Mouse (Mus musculus): Measurements from ENCODE around the gene Clip2. TPM values are rescaled to one million over a fixed set of nuclear protein-coding genes. Genes with fewer than 3 reads are reported as not detected.

Gene Clip2
- polyA plus RNA-seq, 1 experiment from 2014 or later = 14.4 TPM

GRCm38 (mm10) chr5:134568964-134569491 lies 16.8 kb upstream of the Clip2 start:
- Histone ChIP-seq H3K27ac (ENCODE audit: low read depth, low read length) (no peak overlapping the region), H3K27me3 (replicated peaks; ENCODE audit: control insufficient read depth, insufficient read depth, low read length) (no peaks in the 10 kb centered on the region), H3K9ac (ENCODE audit: low read depth, low read length) (no peak overlapping the region), H3K4me3 (ENCODE audit: low read length) (no peak overlapping the region), H3K4me1 (ENCODE audit: control insufficient read depth, insufficient read depth, low read depth, low read length) (peaks cover 7% of the 10 kb centered on the region), H3K36me3 (ENCODE audit: control insufficient read depth, insufficient read depth, low read length) (no peaks in the 10 kb centered on the region), H3K4me2 (ENCODE audit: low read length) (no peak overlapping the region), H3K9me3 (ENCODE audit: control insufficient read depth, low read length) (no peaks in the 10 kb centered on the region)
- no peak for ATAC-seq
- 66% methylated on average over 8 of the region's 8 CpGs for WGBS

- 66% methylated on average over 3 of the region's 3 CpGs for WGBS
- no peak for ATAC-seq
- H3K4me2 ChIP-seq (ENCODE audit: low read length) = no peak overlapping the region
- no peaks in the 10 kb centered on the region for H3K27me3 ChIP-seq (replicated peaks; ENCODE audit: control insufficient read depth, insufficient read depth, low read length)
- no peaks in the 10 kb centered on the region for H3K9me3 ChIP-seq (ENCODE audit: control insufficient read depth, low read length)
- no peak overlapping the region for H3K27ac ChIP-seq (ENCODE audit: low read depth, low read length)
- no peaks in the 10 kb centered on the region for H3K36me3 ChIP-seq (ENCODE audit: control insufficient read depth, insufficient read depth, low read length)
- H3K4me3 ChIP-seq (ENCODE audit: low read length) = no peak overlapping the region
- H3K9ac ChIP-seq (ENCODE audit: low read depth, low read length) = no peak overlapping the region
- peaks cover 7% of the 10 kb centered on the region for H3K4me1 ChIP-seq (ENCODE audit: control insufficient read depth, insufficient read depth, low read depth, low read length)
These were observed 15.8 kb upstream of the Clip2 start for GRCm38 (mm10) chr5:134568030-134568429.

GRCm38 (mm10) chr5:134567445-134567844 lies 15.2 kb upstream of the Clip2 start:
- H3K9ac ChIP-seq (ENCODE audit: low read depth, low read length) = no peak overlapping the region
- H3K4me1 ChIP-seq (ENCODE audit: control insufficient read depth, insufficient read depth, low read depth, low read length) = peaks cover 4% of the 10 kb centered on the region
- H3K27ac ChIP-seq (ENCODE audit: low read depth, low read length) = no peak overlapping the region
- WGBS = 90% methylated on average over 4 of the region's 4 CpGs
- no peaks in the 10 kb centered on the region for H3K9me3 ChIP-seq (ENCODE audit: control insufficient read depth, low read length)
- H3K27me3 ChIP-seq (replicated peaks; ENCODE audit: control insufficient read depth, insufficient read depth, low read length) = no peaks in the 10 kb centered on the region
- ATAC-seq = no peak
- H3K4me2 ChIP-seq (ENCODE audit: low read length) = no peak overlapping the region
- no peak overlapping the region for H3K4me3 ChIP-seq (ENCODE audit: low read length)
- no peaks in the 10 kb centered on the region for H3K36me3 ChIP-seq (ENCODE audit: control insufficient read depth, insufficient read depth, low read length)

GRCm38 (mm10) chr5:134565696-134566095 lies 13.5 kb upstream of the Clip2 start:
- H3K9me3 ChIP-seq (ENCODE audit: control insufficient read depth, low read length) = no peaks in the 10 kb centered on the region
- WGBS = 95% methylated on average over 6 of the region's 6 CpGs

GRCm38 (mm10) chr5:134564272-134564671 lies 12.0 kb upstream of the Clip2 start:
- no peak for ATAC-seq
- Histone ChIP-seq H3K4me1 (ENCODE audit: control insufficient read depth, insufficient read depth, low read depth, low read length) (no peaks in the 10 kb centered on the region), H3K27me3 (replicated peaks; ENCODE audit: control insufficient read depth, insufficient read depth, low read length) (no peaks in the 10 kb centered on the region), H3K27ac (ENCODE audit: low read depth, low read length) (no peak overlapping the region), H3K9me3 (ENCODE audit: control insufficient read depth, low read length) (no peaks in the 10 kb centered on the region), H3K4me2 (ENCODE audit: low read length) (no peak overlapping the region), H3K4me3 (ENCODE audit: low read length) (no peak overlapping the region), H3K9ac (ENCODE audit: low read depth, low read length) (no peak overlapping the region), H3K36me3 (ENCODE audit: control insufficient read depth, insufficient read depth, low read length) (no peaks in the 10 kb centered on the region)
- 93% methylated on average over 2 of the region's 2 CpGs for WGBS

More at GRCm38 (mm10) chr5:134565696-134566095, 13.5 kb upstream of the Clip2 start:
- Histone ChIP-seq H3K9ac (ENCODE audit: low read depth, low read length) (no peak overlapping the region), H3K27me3 (replicated peaks; ENCODE audit: control insufficient read depth, insufficient read depth, low read length) (no peaks in the 10 kb centered on the region), H3K27ac (ENCODE audit: low read depth, low read length) (no peak overlapping the region), H3K36me3 (ENCODE audit: control insufficient read depth, insufficient read depth, low read length) (no peaks in the 10 kb centered on the region), H3K4me3 (ENCODE audit: low read length) (no peak overlapping the region), H3K4me2 (ENCODE audit: low read length) (no peak overlapping the region), H3K4me1 (ENCODE audit: control insufficient read depth, insufficient read depth, low read depth, low read length) (no peaks in the 10 kb centered on the region)
- ATAC-seq = no peak

- 81% methylated on average over 16 of the region's 16 CpGs for whole genome bisulfite sequencing
- Histone ChIP-seq H3K4me3 (ENCODE audit: low read length) (no peak overlapping the region), H3K9me3 (ENCODE audit: control insufficient read depth, low read length) (no peaks in the 10 kb centered on the region), H3K9ac (ENCODE audit: low read depth, low read length) (no peak overlapping the region), H3K27ac (ENCODE audit: low read depth, low read length) (no peak overlapping the region), H3K27me3 (replicated peaks; ENCODE audit: control insufficient read depth, insufficient read depth, low read length) (no peaks in the 10 kb centered on the region), H3K4me1 (ENCODE audit: control insufficient read depth, insufficient read depth, low read depth, low read length) (peaks cover 2% of the 10 kb centered on the region), H3K36me3 (ENCODE audit: control insufficient read depth, insufficient read depth, low read length) (no peaks in the 10 kb centered on the region), H3K4me2 (ENCODE audit: low read length) (no peak overlapping the region)
- ATAC-seq = no peak
These were observed 8.4 kb upstream of the Clip2 start for GRCm38 (mm10) chr5:134560450-134561171.

- no peak for ATAC-seq
- H3K4me2 ChIP-seq (ENCODE audit: low read length) = no peak within 1 kb of the TSS
These were observed 7.8 kb upstream of the Clip2 start, which contains the start of gene Syna for GRCm38 (mm10) chr5:134560071-134560449. Syna (minus strand) TSS chr5:134560171.

GRCm38 (mm10) chr5:134555463-134556164 lies 3.4 kb upstream of the Clip2 start:
- ATAC-seq = no peak
- Histone ChIP-seq H3K4me1 (ENCODE audit: control insufficient read depth, insufficient read depth, low read depth, low read length) (peaks cover 18% of the 10 kb centered on the region), H3K36me3 (ENCODE audit: control insufficient read depth, insufficient read depth, low read length) (no peaks in the 10 kb centered on the region), H3K9ac (ENCODE audit: low read depth, low read length) (no peak overlapping the region; the same call in 1 of the 2 replicates), H3K27me3 (replicated peaks; ENCODE audit: control insufficient read depth, insufficient read depth, low read length) (no peaks in the 10 kb centered on the region), H3K9me3 (ENCODE audit: control insufficient read depth, low read length) (no peaks in the 10 kb centered on the region), H3K27ac (ENCODE audit: low read depth, low read length) (peak overlapping the region; percentile 34; the same call in 1 of the 2 replicates), H3K4me2 (ENCODE audit: low read length) (peak overlapping the region; percentile 44), H3K4me3 (ENCODE audit: low read length) (0 out of 2 replicates have a peak overlapping the region, but pooled peaks have one; percentile 10)
- 12% methylated on average over 20 of the region's 20 CpGs for WGBS

More at GRCm38 (mm10) chr5:134560071-134560449, 7.8 kb upstream of the Clip2 start, which contains the start of gene Syna:
- H3K4me1 ChIP-seq (ENCODE audit: control insufficient read depth, insufficient read depth, low read depth, low read length) = peaks cover 8% of the 10 kb centered on the region
- 95% methylated on average over 7 of the region's 7 CpGs for WGBS
- H3K4me3 ChIP-seq (ENCODE audit: low read length) = no peak within 1 kb of the TSS
- H3K36me3 ChIP-seq (ENCODE audit: control insufficient read depth, insufficient read depth, low read length) = no peaks in the 10 kb centered on the region
- no peaks in the 10 kb centered on the region for H3K27me3 ChIP-seq (replicated peaks; ENCODE audit: control insufficient read depth, insufficient read depth, low read length)
- H3K9me3 ChIP-seq (ENCODE audit: control insufficient read depth, low read length) = no peaks in the 10 kb centered on the region
- no peak within 1 kb of the TSS for H3K9ac ChIP-seq (ENCODE audit: low read depth, low read length)
- H3K27ac ChIP-seq (ENCODE audit: low read depth, low read length) = no peak within 1 kb of the TSS

- H3K27ac ChIP-seq (ENCODE audit: low read depth, low read length) = no peak overlapping the region
- no peak overlapping the region for H3K4me2 ChIP-seq (ENCODE audit: low read length)
- H3K27me3 ChIP-seq (replicated peaks; ENCODE audit: control insufficient read depth, insufficient read depth, low read length) = no peaks in the 10 kb centered on the region
- peaks cover 33% of the 10 kb centered on the region for H3K4me1 ChIP-seq (ENCODE audit: control insufficient read depth, insufficient read depth, low read depth, low read length)
- H3K4me3 ChIP-seq (ENCODE audit: low read length) = no peak overlapping the region
- no peaks in the 10 kb centered on the region for H3K9me3 ChIP-seq (ENCODE audit: control insufficient read depth, low read length)
- ATAC-seq = no peak
- no peaks in the 10 kb centered on the region for H3K36me3 ChIP-seq (ENCODE audit: control insufficient read depth, insufficient read depth, low read length)
- no peak overlapping the region for H3K9ac ChIP-seq (ENCODE audit: low read depth, low read length)
- 87% methylated on average over 5 of the region's 5 CpGs for WGBS
These were observed 1.8 kb upstream of the Clip2 start for GRCm38 (mm10) chr5:134553951-134554546.

Data from hindbrain, embryonic 16.5 days (tissue).